In the genomic region with DNA sequence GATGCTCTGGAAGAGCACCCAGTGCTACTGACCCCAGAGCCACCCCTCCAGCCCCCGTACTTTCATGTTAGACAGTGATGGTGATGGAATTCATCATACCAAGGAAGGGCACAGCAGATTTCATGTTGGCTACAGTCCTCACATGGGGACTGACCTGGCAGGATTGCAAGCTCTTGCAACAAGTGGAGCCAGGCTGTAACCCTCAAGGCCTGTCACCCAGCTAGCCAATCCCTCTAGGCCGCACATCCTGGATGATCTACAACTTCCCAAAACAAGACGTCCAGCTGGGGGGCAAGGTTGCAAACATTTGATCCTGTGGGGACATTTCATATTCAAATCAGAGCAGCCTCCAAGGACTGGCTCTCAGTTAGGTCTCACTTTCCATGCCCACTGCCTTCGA, we compare ENCODE assay signal across 15 mouse cellular contexts. TPM values are rescaled to one million over a fixed set of nuclear protein-coding genes. Genes with fewer than 3 reads are reported as not detected.
DNase-seq lines count a peak whose midpoint lies in the region; ATAC-seq lines count a peak whose summit lies in the region.
"Had no signal": no experiment of that assay in that cellular context is flagged by ENCODE, and none has a peak within 500 bp of the region (broad histone marks: within the 10 kb centered on the region; RNA-seq: fewer than 3 reads in every experiment).

No protein-coding gene starts in this region.

- peaks cover 3% of the 10 kb centered on the region for H3K9me3 ChIP-seq in kidney, embryonic 16.5 days (ENCODE audit: low read length)
- peaks cover 10% of the 10 kb centered on the region; the same call in 1 of the 2 replicates for H3K9me3 ChIP-seq in heart, embryonic 12.5 days (replicated peaks)
- H3K9me3 ChIP-seq in midbrain, embryonic 11.5 days (ENCODE audit: control insufficient read depth, low read length), result no peaks in the 10 kb centered on the region; the same call in 1 of the 2 replicates
- H3K9me3 ChIP-seq: liver, embryonic 13.5 days had no signal

- no peak for ATAC-seq in kidney, embryonic 16.5 days (ENCODE audit: low FRiP score, low TSS enrichment)
- ATAC-seq in heart, embryonic 12.5 days (ENCODE audit: insufficient number of reproducible peaks, low FRiP score), result no peak
- no peak for ATAC-seq in midbrain, embryonic 11.5 days (ENCODE audit: low FRiP score)
- ATAC-seq: forebrain, postnatal 0 days; inflammation-experienced regulatory T-cells, adult 6 months; Patski had no signal

- no peaks in the 10 kb centered on the region for H3K36me3 ChIP-seq in kidney, embryonic 16.5 days (ENCODE audit: insufficient read depth, low read length)
- no peaks in the 10 kb centered on the region for H3K36me3 ChIP-seq in heart, embryonic 12.5 days
- no peaks in the 10 kb centered on the region for H3K36me3 ChIP-seq in midbrain, embryonic 11.5 days (ENCODE audit: control insufficient read depth, insufficient read depth, low read length)
- H3K36me3 ChIP-seq: liver, embryonic 13.5 days had no signal

- no peaks in the 10 kb centered on the region for H3K27me3 ChIP-seq in kidney, embryonic 16.5 days (ENCODE audit: insufficient read depth, low read length)
- H3K27me3 ChIP-seq in heart, embryonic 12.5 days (replicated peaks), result no peaks in the 10 kb centered on the region
- H3K27me3 ChIP-seq in midbrain, embryonic 11.5 days (ENCODE audit: control insufficient read depth, insufficient read depth, low read length), result no peaks in the 10 kb centered on the region
- H3K27me3 ChIP-seq: liver, embryonic 13.5 days; Patski had no signal

- no peak overlapping the region for H3K4me3 ChIP-seq in kidney, embryonic 16.5 days (ENCODE audit: low read length)
- no peak overlapping the region for H3K4me3 ChIP-seq in heart, embryonic 12.5 days
- H3K4me3 ChIP-seq in midbrain, embryonic 11.5 days (ENCODE audit: low read depth, low read length), result no peak overlapping the region
- H3K4me3 ChIP-seq: liver, embryonic 13.5 days had no signal

- 62% methylated on average over 4 of the region's 4 CpGs for WGBS in kidney, embryonic 16.5 days
- 62% methylated on average over 4 of the region's 4 CpGs for WGBS in heart, embryonic 12.5 days
- 77% methylated on average over 4 of the region's 4 CpGs for WGBS in midbrain, embryonic 11.5 days

- no peak overlapping the region for H3K9ac ChIP-seq in kidney, embryonic 16.5 days (replicated peaks; ENCODE audit: low read length)
- H3K9ac ChIP-seq in heart, embryonic 12.5 days, result no peak overlapping the region
- H3K9ac ChIP-seq in midbrain, embryonic 11.5 days (ENCODE audit: low read length), result no peak overlapping the region
- H3K9ac ChIP-seq: forebrain, postnatal 0 days; liver, embryonic 13.5 days had no signal

- no peak overlapping the region for H3K4me2 ChIP-seq in kidney, embryonic 16.5 days (replicated peaks; ENCODE audit: low read depth, low read length)
- no peak overlapping the region for H3K4me2 ChIP-seq in heart, embryonic 12.5 days
- H3K4me2 ChIP-seq in midbrain, embryonic 11.5 days, result no peak overlapping the region
- H3K4me2 ChIP-seq: liver, embryonic 13.5 days had no signal

- H3K4me1 ChIP-seq in kidney, embryonic 16.5 days (ENCODE audit: insufficient read depth, low read length), result no peaks in the 10 kb centered on the region
- H3K4me1 ChIP-seq in heart, embryonic 12.5 days (replicated peaks), result peaks cover 13% of the 10 kb centered on the region
- no peaks in the 10 kb centered on the region for H3K4me1 ChIP-seq in midbrain, embryonic 11.5 days (ENCODE audit: control insufficient read depth, insufficient read depth, low read length)
- H3K4me1 ChIP-seq: liver, embryonic 13.5 days had no signal

- no peak overlapping the region for H3K27ac ChIP-seq in kidney, embryonic 16.5 days (ENCODE audit: low read length)
- peak overlapping the region; percentile 97 for H3K27ac ChIP-seq in heart, embryonic 12.5 days (ENCODE audit: poor library complexity, severe bottlenecking)
- H3K27ac ChIP-seq in midbrain, embryonic 11.5 days (ENCODE audit: low read depth, low read length), result no peak overlapping the region
- H3K27ac ChIP-seq: liver, embryonic 13.5 days had no signal

- DNase-seq in kidney, postnatal 10 days, result peak; percentile 60
- DNase-seq in adrenal gland, postnatal 14 days, result peak; percentile 85
- DNase-seq in lung, postnatal 36 days, result peak; percentile 46
- DNase-seq in Muller cell, postnatal 12 days (ENCODE audit: inconsistent ontology term), result no peak
- DNase-seq in midbrain, embryonic 11.5 days (ENCODE audit: low spot score, missing footprints), result no peak
- DNase-seq: cerebellum, adult 18-20 months; embryo, embryonic 11 days; forebrain, postnatal 0 days; layer of hippocampus, adult 9-11 months; liver, embryonic 13.5 days; thymus, postnatal 14 days had no signal

RNA-seq across cellular contexts. Expression of a gene that starts 6.7 kb away (rescaled TPM):
- 3.0 and 3.6 TPM in 2 replicates for polyA plus RNA-seq in kidney, embryonic 16.5 days (2015; fragmentation: Nextera tagmentation; extraction: Ambion mirVana)
- total RNA-seq in adrenal gland, postnatal 14 days (2021), result 8.3 and 12.2 TPM in 2 replicates
- polyA plus RNA-seq in heart, embryonic 12.5 days (2016; fragmentation: Nextera tagmentation; extraction: Ambion mirVana), result 17.5 and 19.0 TPM in 2 replicates
- polyA plus RNA-seq in midbrain, embryonic 11.5 days (2014; fragmentation: Nextera tagmentation; extraction: Ambion mirVana), result 0.37 and 0.41 TPM in 2 replicates
- polyA plus RNA-seq: Patski had no signal

RNA-seq across cellular contexts. Expression of a gene that starts 13.3 kb away (rescaled TPM):
- polyA plus RNA-seq in kidney, embryonic 16.5 days (2015; fragmentation: Nextera tagmentation; extraction: Ambion mirVana), result 38.0 and 39.7 TPM in 2 replicates
- 104 and 106 TPM in 2 replicates for total RNA-seq in adrenal gland, postnatal 14 days (2021)
- 49.4 and 49.9 TPM in 2 replicates for polyA plus RNA-seq in heart, embryonic 12.5 days (2016; fragmentation: Nextera tagmentation; extraction: Ambion mirVana)
- 14.0 and 15.0 TPM in 2 replicates for polyA plus RNA-seq in midbrain, embryonic 11.5 days (2014; fragmentation: Nextera tagmentation; extraction: Ambion mirVana)

RNA-seq across cellular contexts. Expression of a gene that starts 51.4 kb away (rescaled TPM):
- polyA plus RNA-seq in kidney, embryonic 16.5 days (2015; fragmentation: Nextera tagmentation; extraction: Ambion mirVana), result 239 and 266 TPM in 2 replicates
- total RNA-seq in adrenal gland, postnatal 14 days (2021), result 146 and 152 TPM in 2 replicates
- 335 and 339 TPM in 2 replicates for polyA plus RNA-seq in heart, embryonic 12.5 days (2016; fragmentation: Nextera tagmentation; extraction: Ambion mirVana)
- 71.2 and 77.6 TPM in 2 replicates for polyA plus RNA-seq in midbrain, embryonic 11.5 days (2014; fragmentation: Nextera tagmentation; extraction: Ambion mirVana)

Comparison
In these comparisons a context has a peak if more than half of its experiments do, and no peak if none do; other contexts are left out.
1. DNase-seq: peak in kidney, postnatal 10 days (single experiment), adrenal gland, postnatal 14 days (single experiment) and lung, postnatal 36 days (single experiment); none in Muller cell, postnatal 12 days (single experiment) and midbrain, embryonic 11.5 days (single experiment).